Mouse (Mus musculus) intestine, postnatal 0 days (tissue): ENCODE results near the gene Gm10337. TPM values are rescaled to one million over a fixed set of nuclear protein-coding genes. Genes with fewer than 3 reads are reported as not detected.

Experiments
- ATAC-seq: fragments of 200-750 bp; cut with Nextera tagmentation; 2 replicates; pipeline ENCODE4 v1.8.0; 2017; ENCODE audit warnings: mild to moderate bottlenecking, moderate TSS enrichment, moderate library complexity
- H3K27ac ChIP-seq: fragments of 300-500 bp; sonication (generic); 2 replicates; pipeline ENCODE4 v1.5.1; 2014; ENCODE audit warnings: mild to moderate bottlenecking, low read depth, low read length, moderate library complexity
- H3K27me3 ChIP-seq: fragments of 300-500 bp; sonication (generic); replicated peaks from 2 replicates; pipeline ENCODE4 v1.6.1; 2014; ENCODE audit warnings: low read length, mixed read lengths; ENCODE audit not compliant: control insufficient read depth, insufficient read depth
- H3K36me3 ChIP-seq: fragments of 300-500 bp; sonication (generic); 2 replicates; pipeline ENCODE4 v1.6.1; 2014; ENCODE audit warnings: mild to moderate bottlenecking, moderate library complexity; ENCODE audit not compliant: control insufficient read depth, insufficient read depth
- H3K4me1 ChIP-seq: fragments of 300-500 bp; sonication (generic); replicated peaks from 2 replicates; pipeline ENCODE4 v1.6.1; 2014; ENCODE audit warnings: antibody characterized with exemption, low read length, mixed read lengths; ENCODE audit not compliant: control insufficient read depth, insufficient read depth
- H3K4me2 ChIP-seq: fragments of 300-500 bp; sonication (generic); replicated peaks from 2 replicates; pipeline ENCODE4 v1.6.1; 2014; ENCODE audit warnings: low read depth, mild to moderate bottlenecking, moderate library complexity
- H3K4me3 ChIP-seq: fragments of 300-500 bp; sonication (generic); 2 replicates; pipeline ENCODE4 v1.5.1; 2014; ENCODE audit warnings: low read depth, low read length
- H3K9ac ChIP-seq: fragments of 300-500 bp; sonication (generic); 2 replicates; pipeline ENCODE4 v1.6.1; 2014; ENCODE audit warnings: mild to moderate bottlenecking, low read depth, low read length
- H3K9me3 ChIP-seq: fragments of 300-500 bp; sonication (generic); 2 replicates; pipeline ENCODE4 v1.6.1; 2016; ENCODE audit warnings: mixed run types; ENCODE audit not compliant: control insufficient read depth
- CTCF ChIP-seq: sonication (generic); IDR thresholded peaks from 2 replicates; pipeline ENCODE4 v1.5.1; 2016; ENCODE audit warnings: low read depth, mild to moderate bottlenecking, control low read depth, antibody characterized with exemption, moderate library complexity
- WGBS: fragments of 180-500 bp; shearing (Covaris S2); extraction: QIAGEN DNeasy Blood & Tissue Kit; methylation state at CpG from one replicate; pipeline ENCODE4 v1.1.7; 2014; 5-methylcytosine and 5-hydroxymethylcytosine counted together
- polyA plus RNA-seq: library from polyadenylated mRNA; unstranded; fragments of >200 nt; fragmentation: Nextera tagmentation; extraction: Ambion mirVana; gene quantifications from 2 replicates; pipeline ENCODE4 v1.2.1, GENCODE M21; 2015

Gm10337 gene
- polyA plus RNA-seq, 1 experiment from 2014 or later, result not detected

GRCm38 (mm10) chr15:102460409-102460808 lies 43.1 kb upstream of the Gm10337 start:
- Histone ChIP-seq H3K4me3 (peak overlapping the region; percentile 60), H3K27ac (peak overlapping the region; percentile 10; the same call in 1 of the 2 replicates), H3K4me2 (peak overlapping the region; percentile 66), H3K36me3 (peaks cover 14% of the 10 kb centered on the region; the same call in 1 of the 2 replicates), H3K27me3 (no peaks in the 10 kb centered on the region), H3K4me1 (no peaks in the 10 kb centered on the region), H3K9ac (0 out of 2 replicates have a peak overlapping the region, but pooled peaks have one; percentile 4), H3K9me3 (no peaks in the 10 kb centered on the region)
- 74% methylated on average over 12 of the region's 12 CpGs for WGBS
- no peak for TF ChIP-seq CTCF
- no peak for ATAC-seq

GRCm38 (mm10) chr15:102460971-102461370 lies 42.6 kb upstream of the Gm10337 start:
- no peak for ATAC-seq
- 42% methylated on average over 4 of the region's 4 CpGs for WGBS
- Histone ChIP-seq H3K27me3 (no peaks in the 10 kb centered on the region), H3K36me3 (peaks cover 14% of the 10 kb centered on the region; the same call in 1 of the 2 replicates), H3K4me2 (peak overlapping the region; percentile 66), H3K4me3 (peak overlapping the region; percentile 60; the same call in 1 of the 2 replicates), H3K9ac (0 out of 2 replicates have a peak overlapping the region, but pooled peaks have one; percentile 4), H3K9me3 (no peaks in the 10 kb centered on the region), H3K27ac (peak overlapping the region; percentile 10; the same call in 1 of the 2 replicates), H3K4me1 (no peaks in the 10 kb centered on the region)
- no peak for TF ChIP-seq CTCF

- H3K9me3 ChIP-seq, result no peaks in the 10 kb centered on the region
- no peak for ATAC-seq
- H3K27ac ChIP-seq, result peak overlapping the region; percentile 9; the same call in 1 of the 2 replicates
- H3K36me3 ChIP-seq, result peaks cover 14% of the 10 kb centered on the region
- no peaks in the 10 kb centered on the region for H3K4me1 ChIP-seq
- 62% methylated on average over 9 of the region's 9 CpGs for WGBS
- H3K4me2 ChIP-seq, result peak overlapping the region; percentile 66
- H3K9ac ChIP-seq, result no peak overlapping the region
- peak overlapping the region; percentile 7; the same call in 1 of the 2 replicates for H3K4me3 ChIP-seq
- no peaks in the 10 kb centered on the region for H3K27me3 ChIP-seq
- no peak for TF ChIP-seq CTCF
Observed at GRCm38 (mm10) chr15:102461430-102462075, 42.0 kb upstream of the Gm10337 start.

- Histone ChIP-seq H3K27me3 (no peaks in the 10 kb centered on the region), H3K4me1 (no peaks in the 10 kb centered on the region), H3K4me2 (no peak overlapping the region), H3K4me3 (no peak overlapping the region), H3K36me3 (peaks cover 17% of the 10 kb centered on the region), H3K9ac (no peak overlapping the region), H3K9me3 (no peaks in the 10 kb centered on the region), H3K27ac (no peak overlapping the region)
- peak; percentile 71 for TF ChIP-seq CTCF
- ATAC-seq, result no peak
Observed at GRCm38 (mm10) chr15:102463666-102464065, 39.9 kb upstream of the Gm10337 start.

GRCm38 (mm10) chr15:102468675-102469370 lies 34.7 kb upstream of the Gm10337 start:
- Histone ChIP-seq H3K9me3 (no peaks in the 10 kb centered on the region), H3K4me1 (no peaks in the 10 kb centered on the region), H3K27ac (no peak overlapping the region), H3K4me2 (no peak overlapping the region), H3K4me3 (no peak overlapping the region), H3K9ac (no peak overlapping the region), H3K36me3 (peaks cover 9% of the 10 kb centered on the region), H3K27me3 (no peaks in the 10 kb centered on the region)
- no peak for TF ChIP-seq CTCF
- ATAC-seq, result no peak
- 95% methylated on average over 9 of the region's 9 CpGs for WGBS

- no peaks in the 10 kb centered on the region for H3K9me3 ChIP-seq
- H3K27ac ChIP-seq, result peak within 1 kb of the TSS; percentile 94
- no peaks in the 10 kb centered on the region for H3K4me1 ChIP-seq
- under 1% methylated on average over 36 of the region's 40 CpGs for WGBS
- peak; percentile 95 for TF ChIP-seq CTCF
- peak within 1 kb of the TSS; percentile 80 for H3K4me3 ChIP-seq
- H3K27me3 ChIP-seq, result no peaks in the 10 kb centered on the region
- peaks cover 18% of the 10 kb centered on the region for H3K36me3 ChIP-seq
- H3K9ac ChIP-seq, result peak within 1 kb of the TSS; percentile 94
- H3K4me2 ChIP-seq, result peak within 1 kb of the TSS; percentile 63
- peak; percentile 98 for ATAC-seq
Observed at GRCm38 (mm10) chr15:102470183-102470604, 33.3 kb upstream of the Gm10337 start, which contains the start of gene Pcbp2. Pcbp2 (plus strand) TSS chr15:102470539.
